Mouse (Mus musculus) C2C12 (cell line): ENCODE data around the gene Dand5. TPM values are rescaled to one million over a fixed set of nuclear protein-coding genes. Genes with fewer than 3 reads are reported as not detected.

ENCODE experiments used
- H3K27me3 ChIP-seq: one replicate; pipeline ENCODE4 v1.6.1; 2011; ENCODE audit not compliant: control insufficient read depth, insufficient read depth, insufficient read length
- H3K36me3 ChIP-seq: one replicate; pipeline ENCODE4 v1.6.1; 2011; ENCODE audit not compliant: control insufficient read depth, insufficient read depth
- H3K4me3 ChIP-seq: one replicate; pipeline ENCODE4 v1.5.1; 2011; ENCODE audit warnings: mild to moderate bottlenecking, control low read depth; ENCODE audit not compliant: poor library complexity, insufficient read depth, severe bottlenecking
- H3K79me2 ChIP-seq: one replicate; pipeline ENCODE4 v1.6.1; 2011; ENCODE audit not compliant: control insufficient read depth, insufficient read depth
- H3K79me3 ChIP-seq: one replicate; pipeline ENCODE4 v1.6.1; 2011; ENCODE audit warnings: low read depth, control low read depth
- H3ac ChIP-seq: one replicate; pipeline ENCODE3; 2011; ENCODE audit warnings: low read depth; ENCODE audit not compliant: control insufficient read depth, insufficient read length
- CEBPB ChIP-seq: IDR thresholded peaks from one replicate; pipeline ENCODE4 v1.6.1; 2011; ENCODE audit warnings: low read depth, mild to moderate bottlenecking, control low read depth, moderate library complexity
- CTCF ChIP-seq: IDR thresholded peaks from one replicate; pipeline ENCODE4 v1.5.1; 2011; ENCODE audit not compliant: control insufficient read depth, insufficient read depth, insufficient read length
- FOSL1 ChIP-seq: IDR thresholded peaks from one replicate; pipeline ENCODE4 v1.8.0; 2011; ENCODE audit warnings: mild to moderate bottlenecking, low read length; ENCODE audit not compliant: poor library complexity, insufficient read depth, severe bottlenecking
- MAX ChIP-seq: IDR thresholded peaks from one replicate; pipeline ENCODE4 v1.6.1; 2011; ENCODE audit warnings: mild to moderate bottlenecking, control low read depth
- MYOD1 ChIP-seq: IDR thresholded peaks from one replicate; pipeline ENCODE4 v1.6.1; 2011; ENCODE audit warnings: low read depth; ENCODE audit not compliant: control insufficient read depth, insufficient read length
- MYOG ChIP-seq: IDR thresholded peaks from one replicate; pipeline ENCODE4 v1.6.1; 2011; ENCODE audit not compliant: control insufficient read depth, insufficient read length; ENCODE audit errors: extremely low read depth
- USF1 ChIP-seq: IDR thresholded peaks from one replicate; pipeline ENCODE4 v1.6.1; 2011; ENCODE audit warnings: low read depth, mild to moderate bottlenecking, control low read depth, moderate library complexity
- polyA plus RNA-seq: library from polyadenylated mRNA; unstranded; fragments of >200 nt; fragmentation: generic; extraction: Trizol; gene quantifications from one replicate; pipeline ENCODE4 v1.2.1, GENCODE M21; 2012; ENCODE audit warnings: missing spikeins

Gene Dand5
- polyA plus RNA-seq, 1 experiment: 2.4 TPM

DNA sequence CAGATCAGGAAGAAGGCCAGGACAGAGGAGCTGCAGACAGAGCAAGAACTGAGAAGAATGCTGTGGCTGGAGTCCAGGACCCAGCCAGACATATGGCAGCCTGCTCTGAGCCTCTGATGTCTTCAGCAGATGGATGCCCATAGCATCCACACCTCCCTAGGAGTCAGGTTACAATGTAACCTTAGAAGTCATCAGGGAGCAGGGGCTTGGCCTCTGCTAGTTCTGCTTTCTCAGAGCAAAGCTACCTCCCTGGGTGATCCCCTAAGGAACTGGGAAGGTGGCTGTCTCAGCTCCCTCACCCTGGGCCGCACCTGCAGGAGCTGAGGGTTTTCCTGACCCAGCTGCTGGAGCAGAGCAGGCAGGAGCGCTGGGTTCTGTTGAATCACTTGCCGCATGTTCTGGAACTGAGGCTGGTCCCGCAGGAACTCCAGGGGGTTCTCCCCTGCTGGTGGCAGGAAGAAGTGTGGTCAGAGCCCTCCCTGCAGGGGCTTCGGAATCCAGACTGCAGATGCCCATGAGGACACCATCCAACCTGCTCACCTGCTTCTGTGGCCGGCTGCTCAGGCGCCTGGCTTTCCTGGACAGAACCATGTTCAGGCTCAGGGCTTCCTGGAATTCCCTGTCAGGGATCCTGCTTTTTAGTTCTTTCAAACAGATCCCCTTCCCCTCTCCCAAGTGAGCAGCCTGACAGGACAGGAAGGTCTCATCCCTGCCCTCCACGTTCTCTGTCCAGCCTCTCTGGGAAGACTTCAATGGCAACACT, 14.7 kb upstream of the Dand5 start:
- Histone ChIP-seq H3K79me3 (peaks cover 23% of the 10 kb centered on the region), H3K36me3 (peaks cover 78% of the 10 kb centered on the region), H3K27me3 (no peaks in the 10 kb centered on the region), H3ac (peak overlapping the region; percentile 19), H3K4me3 (no peak overlapping the region), H3K79me2 (peaks cover 52% of the 10 kb centered on the region)
- peak; percentile 40 for TF ChIP-seq MYOD1
- no peak for TF ChIP-seq MYOG

DNA sequence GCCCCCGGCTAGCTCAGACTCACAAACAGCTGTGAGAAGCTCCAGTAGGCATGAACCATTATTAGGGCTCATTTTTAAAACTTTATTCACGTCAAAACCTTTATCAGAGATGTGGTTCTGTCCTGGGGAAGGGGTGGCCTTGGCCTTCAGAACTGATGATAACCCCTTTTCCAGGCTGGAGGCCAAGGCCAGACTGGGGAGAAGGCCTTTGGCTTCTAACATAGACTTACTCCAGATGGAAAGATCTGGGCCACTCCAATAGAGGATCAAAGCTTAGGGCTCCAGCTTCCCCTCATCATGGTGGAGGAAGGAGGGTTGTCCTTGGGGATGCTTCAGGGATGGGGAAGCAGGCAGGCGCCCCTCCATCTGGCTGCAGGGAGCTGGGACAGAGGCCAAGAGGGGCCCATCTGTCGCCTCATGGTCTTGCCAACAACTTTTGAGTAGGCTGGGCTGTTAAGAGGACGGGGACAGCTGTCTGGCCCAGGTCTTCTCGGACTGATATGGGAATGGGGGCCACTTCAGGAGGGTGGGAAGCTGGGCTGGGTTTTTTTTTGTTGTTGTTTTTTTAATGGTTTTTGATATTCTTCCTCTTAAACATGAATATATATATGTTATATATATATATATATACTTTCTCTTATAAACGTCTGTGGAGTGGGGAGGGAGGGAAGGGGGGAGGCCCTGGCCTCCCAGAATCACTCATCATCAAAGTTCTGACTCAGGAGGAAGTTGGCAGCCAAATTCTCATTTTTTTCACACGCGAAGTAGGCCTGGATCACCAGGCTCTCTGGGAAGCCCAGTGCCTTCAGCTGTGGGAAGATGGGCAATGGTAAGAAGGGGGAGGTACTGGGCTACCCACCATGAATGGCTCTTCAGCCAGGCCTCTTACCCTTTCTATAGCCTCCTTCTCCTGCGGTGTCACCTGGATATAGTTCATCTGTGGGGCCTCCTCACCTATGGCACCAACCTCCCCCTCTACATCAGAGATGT, 12.5 kb upstream of the Dand5 start:
- Histone ChIP-seq H3K79me3 (peaks cover 23% of the 10 kb centered on the region), H3K27me3 (no peaks in the 10 kb centered on the region), H3K36me3 (peaks cover 64% of the 10 kb centered on the region), H3K79me2 (peaks cover 60% of the 10 kb centered on the region), H3ac (no peak overlapping the region), H3K4me3 (no peak overlapping the region)
- TF ChIP-seq MYOG: no peak
- TF ChIP-seq MYOD1: no peak
- no peak for TF ChIP-seq FOSL1
- TF ChIP-seq CTCF: no peak
- TF ChIP-seq CEBPB: no peak
- no peak for TF ChIP-seq MAX
- no peak for TF ChIP-seq USF1

DNA sequence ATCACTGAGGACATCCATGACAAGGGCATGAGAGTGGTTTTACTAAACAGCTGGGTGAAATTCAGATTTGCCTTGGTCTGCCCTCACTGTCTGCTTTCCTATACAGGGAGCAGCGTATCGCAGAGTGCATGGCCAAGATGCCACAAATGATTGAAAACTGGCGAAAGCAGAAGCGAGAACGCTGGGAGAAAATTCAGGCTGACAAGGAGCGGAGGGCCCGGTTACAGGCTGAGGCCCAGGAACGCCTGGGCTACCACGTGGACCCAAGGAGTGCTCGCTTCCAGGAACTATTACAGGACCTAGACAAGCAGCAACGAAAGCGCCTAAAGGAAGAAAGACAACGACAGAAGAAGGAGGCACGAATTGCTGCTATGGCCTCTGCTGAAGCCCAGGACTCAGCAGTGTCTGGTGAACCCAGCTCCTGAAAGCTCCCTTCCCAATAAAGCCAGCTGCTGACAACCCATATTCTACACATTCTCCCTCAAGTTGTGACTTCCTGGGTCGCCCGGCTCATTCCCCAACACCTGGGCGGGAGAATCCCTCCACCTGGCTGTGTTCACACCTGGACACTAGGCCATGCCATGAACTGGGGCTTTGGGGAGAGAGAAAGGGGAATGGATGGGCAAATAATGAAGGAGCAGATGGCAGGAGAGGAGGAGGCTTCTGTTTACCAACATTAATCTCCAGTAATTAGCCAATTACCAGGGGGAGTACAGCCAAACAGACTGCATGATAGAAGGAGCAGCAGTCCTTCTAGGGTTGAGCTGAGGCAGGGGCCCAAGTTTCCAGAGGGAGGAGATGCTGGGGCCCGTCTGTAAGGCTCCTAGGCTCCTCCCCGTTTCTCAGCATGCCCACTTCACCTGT, 11.6 kb upstream of the Dand5 start:
- Histone ChIP-seq H3K79me2 (peaks cover 51% of the 10 kb centered on the region), H3ac (no peak overlapping the region), H3K36me3 (peaks cover 62% of the 10 kb centered on the region), H3K4me3 (no peak overlapping the region), H3K79me3 (peaks cover 14% of the 10 kb centered on the region), H3K27me3 (no peaks in the 10 kb centered on the region)
- TF ChIP-seq USF1 (no peak), MAX (no peak), CTCF (no peak), CEBPB (no peak), FOSL1 (no peak), MYOD1 (no peak), MYOG (no peak)

DNA sequence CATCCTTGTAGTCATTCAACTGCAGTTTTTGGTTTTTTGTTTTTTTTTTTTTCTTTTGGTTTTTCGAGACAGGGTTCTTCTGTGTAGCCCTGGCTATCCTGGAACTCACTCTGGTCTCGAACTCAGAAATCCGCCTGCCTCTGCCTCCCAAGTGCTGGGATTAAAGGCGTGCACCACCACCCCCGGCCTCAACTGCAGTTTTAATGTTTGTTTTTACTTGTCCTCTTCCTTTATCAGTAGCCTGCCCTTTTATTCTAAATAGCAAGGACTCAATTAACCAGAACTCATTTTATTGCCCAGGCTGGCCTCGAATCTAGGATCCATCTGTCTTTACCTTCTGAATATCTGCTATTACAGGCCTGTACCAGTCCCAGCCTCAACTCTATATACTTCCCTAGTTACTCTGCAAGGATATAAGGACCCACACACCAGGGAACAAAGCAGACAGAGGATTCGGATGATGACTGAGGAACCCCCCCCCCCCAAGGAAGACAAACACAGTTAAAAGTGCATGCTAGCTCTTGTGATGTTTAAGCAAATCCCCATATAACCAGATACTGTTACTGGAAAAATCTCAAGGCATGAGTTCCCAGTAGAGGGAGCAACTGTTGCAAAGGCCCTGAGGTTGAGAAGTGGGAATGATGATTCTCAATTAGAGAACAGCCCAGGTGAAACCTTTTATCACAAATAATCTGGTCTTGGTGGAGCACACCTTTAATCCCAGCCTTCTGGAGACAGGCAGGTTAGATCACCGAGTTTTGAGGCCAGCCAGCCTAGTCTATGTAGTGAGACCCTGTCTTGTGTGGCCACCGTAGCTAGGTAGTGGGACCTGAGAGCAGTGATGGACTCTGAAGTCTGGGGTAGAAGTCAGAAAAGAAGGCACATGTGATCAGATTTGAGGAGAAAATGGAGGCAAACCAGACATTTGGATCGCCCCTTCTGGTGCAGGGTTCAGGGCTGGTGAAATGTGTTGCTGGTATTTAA, 10.4 kb upstream of the Dand5 start:
- H3K4me3 ChIP-seq: peak overlapping the region; percentile 74
- H3K79me3 ChIP-seq: peaks cover 10% of the 10 kb centered on the region
- TF ChIP-seq FOSL1: no peak
- no peak for TF ChIP-seq USF1
- TF ChIP-seq MYOG: no peak
- TF ChIP-seq CEBPB: no peak
- TF ChIP-seq MYOD1: no peak
- no peak for TF ChIP-seq MAX
- no peak for TF ChIP-seq CTCF
- H3K79me2 ChIP-seq: peaks cover 39% of the 10 kb centered on the region
- peak overlapping the region; percentile 97 for H3ac ChIP-seq
- H3K27me3 ChIP-seq: no peaks in the 10 kb centered on the region
- H3K36me3 ChIP-seq: peaks cover 50% of the 10 kb centered on the region
